Mouse (Mus musculus) urinary bladder, postnatal 14 days (tissue): ENCODE data around the gene Rad9b.

Source experiments
- DNase-seq: peaks from one replicate; pipeline ENCODE4 v3.0.0; 2021; ENCODE audit warnings: low spot score

Gene Rad9b

GRCm38 (mm10) chr5:122284183-122285028, 69.6 kb downstream of the Rad9b start, which contains the start of gene Pptc7:
TSS of gene Pptc7 (plus strand) at chr5:122284365.
- DNase-seq, result peak; percentile 93

- DNase-seq, result no peak
Measured at GRCm38 (mm10) chr5:122283828-122284182, 70.2 kb downstream of the Rad9b start.

GRCm38 (mm10) chr5:122280827-122281462, 73.1 kb downstream of the Rad9b start:
- DNase-seq, result peak; percentile 67

GRCm38 (mm10) chr5:122280422-122280826, 73.6 kb downstream of the Rad9b start:
- DNase-seq, result no peak

- no peak for DNase-seq
Measured at GRCm38 (mm10) chr5:122279799-122280421, 74.1 kb downstream of the Rad9b start.

GRCm38 (mm10) chr5:122278946-122279345, 75.1 kb downstream of the Rad9b start:
- no peak for DNase-seq

- DNase-seq, result no peak
Measured at GRCm38 (mm10) chr5:122274785-122275184, 79.2 kb downstream of the Rad9b start.
